Mouse (Mus musculus): ENCODE results near the gene Crybg1. TPM values are rescaled to one million over a fixed set of nuclear protein-coding genes. Genes with fewer than 3 reads are reported as not detected.

Crybg1 gene
- total and polyA plus RNA-seq, 3 experiments: 3.9 to 6.6 (median 5.2) TPM

DNA sequence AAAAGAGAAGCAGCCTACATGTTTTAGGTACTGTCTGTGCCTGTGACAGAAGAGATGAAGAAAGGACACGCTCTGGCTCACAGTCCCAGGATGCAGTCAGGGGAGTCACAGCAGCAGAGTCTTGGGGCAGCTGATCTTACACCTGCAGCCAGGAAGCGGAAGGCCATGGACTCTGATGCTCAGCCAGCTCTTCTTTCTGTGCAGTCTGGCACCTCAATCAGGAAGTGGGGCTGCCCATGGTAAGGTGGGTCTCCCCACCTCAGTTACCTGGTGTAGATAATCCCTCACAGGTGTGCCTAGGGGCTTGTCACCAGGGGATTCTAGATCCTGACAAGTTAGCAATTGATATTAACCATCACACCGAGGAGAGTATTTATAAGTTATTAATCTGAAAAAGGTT is 225.6 kb downstream of the Crybg1 start:
- TF ChIP-seq BHLHE40 (IDR thresholded peaks at IDR 0.05; ENCODE audit: low read depth, low read length) (no peak), E2F4 (IDR thresholded peaks at IDR 0.05; ENCODE audit: insufficient replicate concordance, low read depth, low read length) (no peak), GABPA (IDR thresholded peaks at IDR 0.05; ENCODE audit: insufficient replicate concordance, low read depth, low read length) (no peak), EP300 (IDR thresholded peaks at IDR 0.05; ENCODE audit: low read length) (no peak)
- in situ Hi-C loops (cut with MboI; ENCODE audit: low pct_ligation_motif_present, low pct_unique_long_range_greater_than_20kb, low sequenced_read_pairs) (loop anchor here (5.0 kb wide), 1 partner anchor 346 kb away; the partner anchor contains the start of gene Cd24a), dilution Hi-C loops (cut with MboI; ENCODE audit: extremely low pct_ligation_motif_present, extremely low pct_unique_long_range_greater_than_20kb, low sequenced_read_pairs) (no loop called here)
- Histone ChIP-seq H3K4me2 (ENCODE audit: insufficient read depth, low read depth, poor library complexity, severe bottlenecking) (no peak overlapping the region), H3K4me1 (ENCODE audit: control insufficient read depth in 1 of 2, insufficient read depth in 2 of 2) (peaks cover 6 to 45% of the 10 kb centered on the region in 2 experiments), H3K36me3 (replicated peaks in 1 of 2; ENCODE audit: control insufficient read depth in 1 of 2, insufficient read depth in 1 of 2, low read length in 1 of 2) (peaks cover 48 to 94% of the 10 kb centered on the region in 2 experiments), H3K9me3 (replicated peaks; ENCODE audit: low read length) (peaks cover 4% of the 10 kb centered on the region), H3K4me3 (replicated peaks in 1 of 3; ENCODE audit: low read depth in 2 of 3, low read length in 2 of 3, poor library complexity in 1 of 3) (no peak overlapping the region), H3K27ac (ENCODE audit: insufficient read depth, low read depth) (no peak overlapping the region), H3K79me2 (replicated peaks; ENCODE audit: control insufficient read depth, extremely low read depth, insufficient read depth, poor library complexity, severe bottlenecking) (peaks cover 8% of the 10 kb centered on the region), H3K27me3 (replicated peaks) (no peaks in the 10 kb centered on the region), H3K9ac (ENCODE audit: insufficient read depth, low read depth) (no peak overlapping the region)
- DNase-seq (ENCODE audit: extremely low read depth): no peak

DNA sequence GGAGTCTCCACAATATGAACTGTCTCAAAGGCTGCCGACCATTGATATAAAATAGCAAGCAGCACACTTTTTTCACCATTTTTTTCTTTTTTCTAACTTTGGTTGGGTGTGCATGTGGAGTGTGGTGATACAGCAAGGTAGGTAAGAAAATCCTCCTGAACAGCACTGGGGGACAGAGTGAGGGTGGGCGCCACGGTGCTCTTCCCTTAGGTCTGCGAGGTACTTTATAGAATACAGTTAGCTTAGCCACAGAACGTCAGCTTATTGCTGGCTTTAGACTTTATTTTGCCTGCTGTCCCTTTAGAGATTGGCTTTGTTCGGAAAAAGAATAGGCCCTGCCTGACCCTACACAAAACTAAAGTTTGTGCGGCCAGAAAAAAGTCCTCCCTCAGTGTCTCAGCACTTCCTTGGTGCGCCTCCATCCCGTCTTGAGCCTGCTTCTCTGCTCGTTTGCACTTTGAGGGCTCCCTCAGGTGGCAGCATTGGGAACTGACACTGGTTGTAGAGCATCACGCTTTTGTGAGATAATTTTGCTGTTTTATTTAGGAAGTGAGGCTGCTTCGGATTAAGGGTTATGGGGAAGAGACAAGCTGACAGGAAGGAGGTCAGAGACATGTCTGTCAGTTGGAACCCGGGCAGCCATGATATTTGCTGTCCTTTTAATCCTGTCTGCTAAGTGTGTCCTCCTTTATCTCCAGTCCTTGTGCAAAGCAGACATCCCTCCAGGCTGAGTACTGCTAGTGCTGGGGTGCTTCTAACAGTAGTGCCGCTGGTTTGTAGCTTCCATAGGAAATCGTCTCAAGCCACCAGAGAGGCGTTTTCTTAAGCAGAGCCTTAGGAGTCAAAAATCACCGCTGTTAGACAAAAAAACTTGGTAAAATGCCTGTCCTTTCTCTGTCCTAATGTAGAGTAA is 229.7 kb downstream of the Crybg1 start:
- Histone ChIP-seq H3K4me1 (ENCODE audit: control insufficient read depth in 1 of 2, insufficient read depth in 2 of 2) (peaks cover 10 to 73% of the 10 kb centered on the region in 2 experiments; a peak in 3 of 4 replicates), H3K4me3 (replicated peaks in 1 of 3; ENCODE audit: low read depth in 2 of 3, low read length in 2 of 3, poor library complexity in 1 of 3) (no peak overlapping the region), H3K9ac (ENCODE audit: insufficient read depth, low read depth) (no peak overlapping the region), H3K79me2 (replicated peaks; ENCODE audit: control insufficient read depth, extremely low read depth, insufficient read depth, poor library complexity, severe bottlenecking) (peaks cover 10% of the 10 kb centered on the region), H3K36me3 (replicated peaks in 1 of 2; ENCODE audit: control insufficient read depth in 1 of 2, insufficient read depth in 1 of 2, low read length in 1 of 2) (peaks cover 49 to 88% of the 10 kb centered on the region in 2 experiments), H3K9me3 (replicated peaks; ENCODE audit: low read length) (no peaks in the 10 kb centered on the region), H3K4me2 (ENCODE audit: insufficient read depth, low read depth, poor library complexity, severe bottlenecking) (no peak overlapping the region), H3K27ac (ENCODE audit: insufficient read depth, low read depth) (no peak overlapping the region), H3K27me3 (replicated peaks) (no peaks in the 10 kb centered on the region)
- DNase-seq (ENCODE audit: extremely low read depth): peak; percentile 89
- dilution Hi-C loops (cut with MboI; ENCODE audit: extremely low pct_ligation_motif_present, extremely low pct_unique_long_range_greater_than_20kb, low sequenced_read_pairs): no loop called here
- in situ Hi-C loops (cut with MboI; ENCODE audit: low pct_ligation_motif_present, low pct_unique_long_range_greater_than_20kb, low sequenced_read_pairs): loop anchor here (5.0 kb wide), 2 partner anchors 92 to 177 kb away; no protein-coding TSS in a partner anchor
- TF ChIP-seq ZC3H11A (IDR thresholded peaks at IDR 0.05; ENCODE audit: low read depth, low read length) (peak; percentile 69), IRF4 (IDR thresholded peaks at IDR 0.05; ENCODE audit: low read depth, low read length) (peak; percentile 14; the same call in 1 of the 2 replicates), GABPA (IDR thresholded peaks at IDR 0.05; ENCODE audit: insufficient replicate concordance, low read depth, low read length) (no peak), MXI1 (IDR thresholded peaks at IDR 0.05; ENCODE audit: low read depth, low read length) (no peak), MYC (IDR thresholded peaks at IDR 0.05; ENCODE audit: low read depth, low read length) (no peak; the same call in 1 of the 2 replicates), NELFE (IDR thresholded peaks at IDR 0.05; ENCODE audit: low read depth, low read length) (peak; percentile 8; the same call in 1 of the 2 replicates), RAD21 (IDR thresholded peaks at IDR 0.05; ENCODE audit: low read depth, low read length) (peak; percentile 91), MAZ (IDR thresholded peaks at IDR 0.05; ENCODE audit: low read depth, low read length) (no peak), USF1 (IDR thresholded peaks at IDR 0.05; ENCODE audit: low read depth, low read length) (no peak), POLR2A (IDR thresholded peaks at IDR 0.05; ENCODE audit: low read depth, low read length) (no peak), JUND (conservative IDR thresholded peaks at IDR 0.05; ENCODE audit: low read depth, low read length) (no peak), ZNF384 (IDR thresholded peaks at IDR 0.05; ENCODE audit: low read depth, low read length) (no peak), CHD2 (IDR thresholded peaks at IDR 0.05; ENCODE audit: low read length) (no peak), MEF2A (IDR thresholded peaks at IDR 0.05; ENCODE audit: borderline replicate concordance, low read depth, low read length) (peak; percentile 11; the same call in 1 of the 2 replicates), RCOR1 (conservative IDR thresholded peaks at IDR 0.05; ENCODE audit: low read depth, low read length) (no peak), ZKSCAN1 (IDR thresholded peaks at IDR 0.05; ENCODE audit: borderline replicate concordance, low read depth, low read length) (no peak), CTCF (conservative IDR thresholded peaks at IDR 0.05 in 1 of 2, IDR thresholded peaks at IDR 0.05 in 1 of 2; ENCODE audit: low read depth in 2 of 2, low read length in 2 of 2) (peak; percentile 88 to 92), NRF1 (IDR thresholded peaks at IDR 0.05; ENCODE audit: low read depth, low read length) (no peak), USF2 (conservative IDR thresholded peaks at IDR 0.05; ENCODE audit: low read depth, low read length) (no peak), MAFK (IDR thresholded peaks at IDR 0.05; ENCODE audit: insufficient replicate concordance, low read length) (no peak), TCF12 (IDR thresholded peaks at IDR 0.05; ENCODE audit: low read depth, low read length) (no peak), PAX5 (IDR thresholded peaks at IDR 0.05; ENCODE audit: low read length) (no peak), EP300 (IDR thresholded peaks at IDR 0.05; ENCODE audit: low read length) (no peak), TBP (conservative IDR thresholded peaks at IDR 0.05; ENCODE audit: low read depth, low read length) (no peak), SMC3 (IDR thresholded peaks at IDR 0.05; ENCODE audit: low read depth, low read length) (peak; percentile 96), JUN (IDR thresholded peaks at IDR 0.05; ENCODE audit: insufficient read depth, low read depth, low read length) (no peak), ZMIZ1 (IDR thresholded peaks at IDR 0.05; ENCODE audit: low read depth, low read length) (no peak), MAX (IDR thresholded peaks at IDR 0.05; ENCODE audit: low read length) (no peak), SIN3A (IDR thresholded peaks at IDR 0.05; ENCODE audit: low read length) (no peak)
